Comparison of ENCODE assay signal across 12 mouse cellular contexts in the genomic region with DNA sequence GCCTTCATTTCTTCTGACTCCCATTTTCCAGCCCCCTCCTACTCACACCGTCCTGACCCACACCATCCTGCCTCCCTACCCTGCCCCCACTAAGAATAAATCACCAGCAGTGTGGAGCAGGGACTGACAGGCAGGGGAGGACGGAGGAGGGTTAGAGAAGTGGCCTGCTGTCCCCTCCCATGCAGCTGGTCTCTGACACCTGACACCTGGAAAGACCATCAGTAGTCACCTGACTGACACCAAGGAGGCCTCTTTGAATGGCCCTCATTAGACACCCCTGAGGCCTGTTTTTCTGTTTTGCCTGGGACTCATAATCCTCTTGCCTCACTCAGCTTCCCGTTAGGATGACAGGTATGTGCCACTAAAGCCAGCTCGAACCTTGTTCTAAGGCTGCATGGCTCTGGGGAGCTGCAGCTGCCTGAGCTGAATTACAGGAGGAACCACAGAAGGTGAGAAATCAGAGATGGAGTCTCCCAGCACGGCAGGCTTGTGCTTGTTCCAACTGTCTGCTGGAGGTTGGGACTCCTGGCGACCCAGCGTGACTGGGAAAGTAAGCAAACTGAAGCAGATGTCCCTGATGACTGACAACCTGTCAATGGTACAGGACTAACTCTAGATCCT. TPM values are rescaled to one million over a fixed set of nuclear protein-coding genes. Genes with fewer than 3 reads are reported as not detected.
DNase-seq lines count a peak whose midpoint lies in the region; ATAC-seq lines count a peak whose summit lies in the region.
"Had no signal": no experiment of that assay in that cellular context is flagged by ENCODE, and none has a peak within 500 bp of the region (broad histone marks: within the 10 kb centered on the region; RNA-seq: fewer than 3 reads in every experiment).

No protein-coding gene starts in this region.

- H3K4me3 ChIP-seq in hindbrain, embryonic 10.5 days = 0 out of 2 replicates have a peak overlapping the region, but pooled peaks have one; percentile 7
- no peak overlapping the region for H3K4me3 ChIP-seq in hindbrain, embryonic 14.5 days (replicated peaks; ENCODE audit: low read length)
- no peak overlapping the region for H3K4me3 ChIP-seq in neural tube, embryonic 15.5 days (replicated peaks)
- H3K4me3 ChIP-seq in limb, embryonic 10.5 days = peak overlapping the region; percentile 4; the same call in 1 of the 2 replicates
- H3K4me3 ChIP-seq: forebrain, embryonic 13.5 days had no signal

- H3K27ac ChIP-seq in hindbrain, embryonic 10.5 days = peak overlapping the region; percentile 40
- no peak overlapping the region for H3K27ac ChIP-seq in hindbrain, embryonic 14.5 days
- H3K27ac ChIP-seq in neural tube, embryonic 15.5 days (replicated peaks) = no peak overlapping the region
- H3K27ac ChIP-seq in limb, embryonic 10.5 days = peak overlapping the region; percentile 56; the same call in 1 of the 2 replicates
- H3K27ac ChIP-seq: forebrain, embryonic 13.5 days had no signal

- H3K4me2 ChIP-seq in hindbrain, embryonic 14.5 days (replicated peaks) = no peak overlapping the region
- H3K4me2 ChIP-seq in neural tube, embryonic 15.5 days = no peak overlapping the region
- H3K4me2 ChIP-seq: forebrain, embryonic 13.5 days had no signal

- no peak for DNase-seq in hindbrain, embryonic 10.5 days (ENCODE audit: low spot score)
- DNase-seq in hindbrain, embryonic 14.5 days (ENCODE audit: low spot score) = no peak
- peak; percentile 45 for DNase-seq in neural tube, embryonic 10.5 days (ENCODE audit: extremely low spot score, low spot score)
- DNase-seq in limb, embryonic 10.5 days (ENCODE audit: low spot score) = no peak
- no peak for DNase-seq in yolk sac, embryonic 10.5 days (ENCODE audit: low spot score)
- DNase-seq in frontal cortex, postnatal 36 days (ENCODE audit: low spot score in 2 of 2) = no peak
- DNase-seq: cerebellum, adult 11 months; lung, postnatal 36 days; thymus, postnatal 25 days had no signal

- no peak for ATAC-seq in hindbrain, embryonic 14.5 days (ENCODE audit: low FRiP score)
- no peak for ATAC-seq in neural tube, embryonic 15.5 days (ENCODE audit: low FRiP score)
- no peak for ATAC-seq in monocyte, adult 5-6 weeks (replicated peaks; ENCODE audit: insufficient number of reproducible peaks, low FRiP score, low TSS enrichment, poor library complexity, severe bottlenecking)
- ATAC-seq: forebrain, embryonic 13.5 days had no signal

- H3K4me1 ChIP-seq in hindbrain, embryonic 10.5 days (replicated peaks) = peaks cover 35% of the 10 kb centered on the region
- no peaks in the 10 kb centered on the region for H3K4me1 ChIP-seq in hindbrain, embryonic 14.5 days (replicated peaks; ENCODE audit: control insufficient read depth, insufficient read depth, low read length)
- peaks cover 31% of the 10 kb centered on the region for H3K4me1 ChIP-seq in neural tube, embryonic 15.5 days
- H3K4me1 ChIP-seq in limb, embryonic 10.5 days = peaks cover 44% of the 10 kb centered on the region

- H3K9ac ChIP-seq in hindbrain, embryonic 14.5 days = no peak overlapping the region
- no peak overlapping the region for H3K9ac ChIP-seq in neural tube, embryonic 15.5 days (replicated peaks)
- H3K9ac ChIP-seq: forebrain, embryonic 13.5 days had no signal

- 11% methylated on average over 7 of the region's 7 CpGs for WGBS in hindbrain, embryonic 10.5 days
- WGBS in hindbrain, embryonic 14.5 days = 12% methylated on average over 7 of the region's 7 CpGs
- 11% methylated on average over 7 of the region's 7 CpGs for WGBS in neural tube, embryonic 15.5 days
- 3% methylated on average over 7 of the region's 7 CpGs for WGBS in limb, embryonic 10.5 days

- H3K27me3 ChIP-seq in hindbrain, embryonic 10.5 days (ENCODE audit: insufficient read depth, poor library complexity, severe bottlenecking) = peaks cover 5% of the 10 kb centered on the region; the same call in 1 of the 2 replicates
- no peaks in the 10 kb centered on the region for H3K27me3 ChIP-seq in hindbrain, embryonic 14.5 days (ENCODE audit: control insufficient read depth, insufficient read depth, low read length)
- H3K27me3 ChIP-seq in neural tube, embryonic 15.5 days (replicated peaks) = no peaks in the 10 kb centered on the region
- H3K27me3 ChIP-seq in limb, embryonic 10.5 days (ENCODE audit: low read depth, poor library complexity, severe bottlenecking) = peaks cover 12% of the 10 kb centered on the region
- H3K27me3 ChIP-seq: forebrain, embryonic 13.5 days had no signal

- peaks cover 33% of the 10 kb centered on the region for H3K36me3 ChIP-seq in hindbrain, embryonic 10.5 days
- H3K36me3 ChIP-seq in hindbrain, embryonic 14.5 days (replicated peaks; ENCODE audit: control insufficient read depth, insufficient read depth) = peaks cover 22% of the 10 kb centered on the region
- peaks cover 16% of the 10 kb centered on the region for H3K36me3 ChIP-seq in neural tube, embryonic 15.5 days
- peaks cover 35% of the 10 kb centered on the region for H3K36me3 ChIP-seq in limb, embryonic 10.5 days

- H3K9me3 ChIP-seq in hindbrain, embryonic 10.5 days = no peaks in the 10 kb centered on the region
- no peaks in the 10 kb centered on the region for H3K9me3 ChIP-seq in hindbrain, embryonic 14.5 days (ENCODE audit: control insufficient read depth, low read length)
- H3K9me3 ChIP-seq in neural tube, embryonic 15.5 days (replicated peaks) = no peaks in the 10 kb centered on the region
- no peaks in the 10 kb centered on the region for H3K9me3 ChIP-seq in limb, embryonic 10.5 days (replicated peaks)

RNA-seq across cellular contexts. Expression of a gene that starts 9.3 kb away (rescaled TPM):
- polyA plus RNA-seq in hindbrain, embryonic 10.5 days (2016; fragmentation: Nextera tagmentation; extraction: Ambion mirVana) = 12.7 and 18.6 TPM in 2 replicates
- 15.9 and 22.9 TPM in 2 replicates for polyA plus RNA-seq in hindbrain, embryonic 14.5 days (2014; fragmentation: Nextera tagmentation; extraction: Ambion mirVana)
- 13.8 and 18.1 TPM in 2 replicates for polyA plus RNA-seq in neural tube, embryonic 15.5 days (2015; fragmentation: Nextera tagmentation; extraction: Ambion mirVana)
- 12.8 and 15.5 TPM in 2 replicates for polyA plus RNA-seq in limb, embryonic 10.5 days (2016; fragmentation: Nextera tagmentation; extraction: Ambion mirVana)
- total RNA-seq in monocyte, adult 5-6 weeks (2017) = 5.0 to 6.0 TPM (median 5.0 TPM) in 3 replicates

RNA-seq across cellular contexts. Expression of a gene that starts 9.6 kb away (rescaled TPM):
- polyA plus RNA-seq in hindbrain, embryonic 10.5 days (2016; fragmentation: Nextera tagmentation; extraction: Ambion mirVana) = 398 and 446 TPM in 2 replicates
- polyA plus RNA-seq in hindbrain, embryonic 14.5 days (2014; fragmentation: Nextera tagmentation; extraction: Ambion mirVana) = 577 and 678 TPM in 2 replicates
- 639 and 709 TPM in 2 replicates for polyA plus RNA-seq in neural tube, embryonic 15.5 days (2015; fragmentation: Nextera tagmentation; extraction: Ambion mirVana)
- 425 and 437 TPM in 2 replicates for polyA plus RNA-seq in limb, embryonic 10.5 days (2016; fragmentation: Nextera tagmentation; extraction: Ambion mirVana)
- 66.7 to 91.2 TPM (median 74.2 TPM) in 3 replicates for total RNA-seq in monocyte, adult 5-6 weeks (2017)

RNA-seq across cellular contexts. Expression of a gene that starts 30.2 kb away (rescaled TPM):
- polyA plus RNA-seq in hindbrain, embryonic 10.5 days (2016; fragmentation: Nextera tagmentation; extraction: Ambion mirVana) = 4.4 and 5.1 TPM in 2 replicates
- polyA plus RNA-seq in hindbrain, embryonic 14.5 days (2014; fragmentation: Nextera tagmentation; extraction: Ambion mirVana) = 2.8 and 3.8 TPM in 2 replicates
- polyA plus RNA-seq in neural tube, embryonic 15.5 days (2015; fragmentation: Nextera tagmentation; extraction: Ambion mirVana) = 2.7 and 5.3 TPM in 2 replicates
- polyA plus RNA-seq in limb, embryonic 10.5 days (2016; fragmentation: Nextera tagmentation; extraction: Ambion mirVana) = 10.8 and 12.7 TPM in 2 replicates
- not detected in 3 replicates for total RNA-seq in monocyte, adult 5-6 weeks (2017)

RNA-seq across cellular contexts. Expression of a gene that starts 37.4 kb away (rescaled TPM):
- polyA plus RNA-seq in hindbrain, embryonic 10.5 days (2016; fragmentation: Nextera tagmentation; extraction: Ambion mirVana) = 44.1 and 47.6 TPM in 2 replicates
- polyA plus RNA-seq in hindbrain, embryonic 14.5 days (2014; fragmentation: Nextera tagmentation; extraction: Ambion mirVana) = 76.9 and 81.9 TPM in 2 replicates
- 86.4 and 97.6 TPM in 2 replicates for polyA plus RNA-seq in neural tube, embryonic 15.5 days (2015; fragmentation: Nextera tagmentation; extraction: Ambion mirVana)
- 46.0 and 50.3 TPM in 2 replicates for polyA plus RNA-seq in limb, embryonic 10.5 days (2016; fragmentation: Nextera tagmentation; extraction: Ambion mirVana)
- 15.0 to 22.2 TPM (median 19.2 TPM) in 3 replicates for total RNA-seq in monocyte, adult 5-6 weeks (2017)

RNA-seq across cellular contexts. Expression of a gene that starts 42.9 kb away (rescaled TPM):
- 1.3 TPM in 2 replicates for polyA plus RNA-seq in hindbrain, embryonic 10.5 days (2016; fragmentation: Nextera tagmentation; extraction: Ambion mirVana)
- 0.76 and 0.78 TPM in 2 replicates for polyA plus RNA-seq in hindbrain, embryonic 14.5 days (2014; fragmentation: Nextera tagmentation; extraction: Ambion mirVana)
- 0.87 and 0.93 TPM in 2 replicates for polyA plus RNA-seq in neural tube, embryonic 15.5 days (2015; fragmentation: Nextera tagmentation; extraction: Ambion mirVana)
- 1.5 and 2.2 TPM in 2 replicates for polyA plus RNA-seq in limb, embryonic 10.5 days (2016; fragmentation: Nextera tagmentation; extraction: Ambion mirVana)
- total RNA-seq in monocyte, adult 5-6 weeks (2017) = 0.29 to 0.49 TPM in 2 of 3 replicates, not detected in the other

Comparison
In these comparisons a context has a peak if more than half of its experiments do, and no peak if none do; other contexts are left out.
1. H3K27ac ChIP-seq: peak in hindbrain, embryonic 10.5 days (single experiment) and limb, embryonic 10.5 days (single experiment); none in hindbrain, embryonic 14.5 days (single experiment) and neural tube, embryonic 15.5 days (single experiment).
2. H3K4me3 ChIP-seq: peak in hindbrain, embryonic 10.5 days (single experiment) and limb, embryonic 10.5 days (single experiment); none in hindbrain, embryonic 14.5 days (single experiment) and neural tube, embryonic 15.5 days (single experiment).